Mouse (Mus musculus) cortical plate, adult 2 months (tissue): ENCODE data around the gene Tigd4.

Experiments used
- CTCF ChIP-seq: fragments of 200-500 bp; IDR thresholded peaks from 2 replicates; pipeline ENCODE4 v1.5.1; 2011; ENCODE audit warnings: mild to moderate bottlenecking, control low read depth, low read length; ENCODE audit not compliant: insufficient read depth; ENCODE audit errors: extremely low read depth
- POLR2A ChIP-seq: fragments of 200-500 bp; IDR thresholded peaks from 2 replicates; pipeline ENCODE4 v1.6.1; 2011; ENCODE audit warnings: mild to moderate bottlenecking, low read length, control low read depth; ENCODE audit not compliant: insufficient read depth; ENCODE audit errors: extremely low read depth

DNA sequence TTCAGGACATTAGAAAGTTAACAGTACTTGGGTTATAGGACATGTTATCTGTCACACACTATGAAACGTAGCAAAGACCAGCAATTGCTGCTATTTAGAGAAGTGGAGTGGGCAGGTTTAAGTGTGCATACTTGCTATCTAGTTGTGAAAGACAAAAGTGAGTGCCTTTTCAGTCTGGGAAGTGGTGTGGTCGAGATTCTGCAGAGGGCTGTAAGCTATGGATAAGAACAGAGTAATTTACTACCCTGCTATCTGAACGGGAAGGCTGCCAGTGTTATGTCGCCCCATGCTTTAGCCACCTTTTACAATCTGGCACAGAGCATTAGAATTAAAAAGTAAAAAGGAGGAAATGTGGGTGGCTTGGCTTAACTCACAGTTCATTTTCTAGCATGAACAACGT lies 6.6 kb upstream of the Tigd4 start:
- TF ChIP-seq CTCF (no peak), POLR2A (no peak)
